Mouse (Mus musculus): ENCODE measurements around the gene Sdhaf2.

GRCm38 (mm10) chr19:10472958-10473357 lies 53.0 kb downstream of the Sdhaf2 start:
- TF ChIP-seq TAL1 (IDR thresholded peaks at IDR 0.05; ENCODE audit: low read length) = no peak
- TF ChIP-seq GATA1 (IDR thresholded peaks at IDR 0.05; ENCODE audit: low read length) = no peak
